Mouse (Mus musculus) Muller cell, postnatal 12 days (primary cell): ENCODE measurements around the gene Tnnt3.

Source experiments
- DNase-seq: peaks from one replicate; pipeline ENCODE4 v3.0.0-alpha.2; 2015; ENCODE audit errors: inconsistent ontology term

Gene Tnnt3

GRCm38 (mm10) chr7:142564955-142565643 is 66.5 kb downstream of the Tnnt3 start:
- no peak for DNase-seq
